Mouse (Mus musculus) neural tube, embryonic 15.5 days (tissue): ENCODE measurements at regions not wholly inside any gene's neighbourhood (a gene's known extent, or its start where the extent isn't known, plus 50 kb on each side); places are given as distances from the start of the nearest gene placed in this dataset.

Experiments
- ATAC-seq: fragments of 200-750 bp; cut with Nextera tagmentation; 2 replicates; pipeline ENCODE4 v1.8.0; 2017; ENCODE audit warnings: mild to moderate bottlenecking, moderate TSS enrichment, moderate library complexity; ENCODE audit not compliant: low FRiP score
- H3K27ac ChIP-seq: fragments of 300-500 bp; sonication (generic); replicated peaks from 2 replicates; pipeline ENCODE4 v1.5.1; 2015; ENCODE audit warnings: mild to moderate bottlenecking, inconsistent platforms
- H3K27me3 ChIP-seq: fragments of 300-500 bp; sonication (generic); replicated peaks from 2 replicates; pipeline ENCODE4 v1.6.1; 2015; ENCODE audit warnings: inconsistent platforms
- H3K36me3 ChIP-seq: fragments of 300-500 bp; sonication (generic); 2 replicates; pipeline ENCODE4 v1.6.1; 2015; ENCODE audit warnings: inconsistent platforms
- H3K4me1 ChIP-seq: fragments of 300-500 bp; sonication (generic); 2 replicates; pipeline ENCODE4 v1.6.1; 2015; ENCODE audit warnings: inconsistent platforms
- H3K4me2 ChIP-seq: fragments of 300-500 bp; sonication (generic); 2 replicates; pipeline ENCODE4 v1.6.1; 2015; ENCODE audit warnings: inconsistent platforms, mild to moderate bottlenecking, moderate library complexity
- H3K4me3 ChIP-seq: fragments of 300-500 bp; sonication (generic); replicated peaks from 2 replicates; pipeline ENCODE4 v1.5.1; 2015; ENCODE audit warnings: mild to moderate bottlenecking, inconsistent platforms
- H3K9ac ChIP-seq: fragments of 300-500 bp; sonication (generic); replicated peaks from 2 replicates; pipeline ENCODE4 v1.6.1; 2015; ENCODE audit warnings: mild to moderate bottlenecking, inconsistent platforms
- H3K9me3 ChIP-seq: fragments of 300-500 bp; sonication (generic); replicated peaks from 2 replicates; pipeline ENCODE4 v1.6.1; 2016; ENCODE audit warnings: inconsistent platforms
- WGBS: fragments of 180-500 bp; shearing (Covaris S2); methylation state at CpG from one replicate; pipeline ENCODE4 v1.1.7; 2015; ENCODE audit warnings: mixed read lengths; 5-methylcytosine and 5-hydroxymethylcytosine counted together

- Histone ChIP-seq H3K9ac (no peak overlapping the region), H3K4me2 (no peak overlapping the region), H3K4me1 (no peaks in the 10 kb centered on the region; the same call in 1 of the 2 replicates), H3K4me3 (no peak overlapping the region), H3K9me3 (no peaks in the 10 kb centered on the region), H3K27ac (no peak overlapping the region), H3K27me3 (no peaks in the 10 kb centered on the region), H3K36me3 (no peaks in the 10 kb centered on the region)
- WGBS, result 93% methylated on average over 1 of the region's 1 CpGs
- ATAC-seq, result no peak
These were observed 599.2 kb downstream of the Tns3 start for GRCm38 (mm10) chr11:8065086-8065485.

DNA sequence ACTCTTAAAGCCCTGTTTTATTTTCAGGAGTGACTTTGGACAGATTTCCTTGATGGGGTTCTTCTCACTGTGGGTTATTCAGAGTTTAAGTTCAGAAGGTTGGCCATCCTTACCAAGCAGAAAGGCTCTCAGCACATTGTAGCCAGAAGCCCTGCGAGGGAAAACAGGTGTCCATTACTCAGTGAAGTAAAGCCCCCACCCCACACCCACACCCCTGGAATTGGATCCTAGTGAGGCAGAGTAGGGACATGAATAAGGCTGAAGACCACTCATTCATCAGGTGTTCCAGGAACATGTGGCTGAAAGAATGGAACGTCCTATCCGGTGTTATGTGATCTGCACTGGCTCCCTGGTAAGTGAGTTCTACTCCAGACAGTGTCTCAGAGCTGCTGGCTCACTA, 602.3 kb downstream of the Tns3 start:
- Histone ChIP-seq H3K27ac (no peak overlapping the region), H3K4me2 (no peak overlapping the region), H3K27me3 (no peaks in the 10 kb centered on the region), H3K4me1 (no peaks in the 10 kb centered on the region), H3K36me3 (no peaks in the 10 kb centered on the region), H3K9ac (no peak overlapping the region), H3K9me3 (no peaks in the 10 kb centered on the region), H3K4me3 (no peak overlapping the region)
- WGBS, result 93% methylated on average over 3 of the region's 3 CpGs
- ATAC-seq, result no peak

DNA sequence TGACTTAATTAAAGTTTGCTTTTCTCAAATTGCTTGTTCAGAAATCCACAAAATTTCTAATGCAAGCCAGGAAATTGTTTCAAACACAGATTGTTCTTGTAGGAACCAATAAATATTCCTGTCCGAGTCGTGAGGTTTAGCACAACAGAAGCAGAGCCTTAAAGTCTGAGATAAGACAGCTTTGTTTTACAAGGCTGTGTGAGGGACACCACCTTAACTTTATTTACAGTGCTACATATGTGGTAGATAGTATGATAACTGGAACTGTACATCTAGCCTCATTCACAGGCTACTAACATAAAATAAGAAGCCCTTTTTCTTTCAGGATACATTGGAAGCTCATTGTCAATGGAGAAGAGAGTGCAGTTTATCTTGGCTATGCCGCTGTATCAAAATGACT, 602.8 kb downstream of the Tns3 start:
- Histone ChIP-seq H3K36me3 (no peaks in the 10 kb centered on the region), H3K4me2 (no peak overlapping the region), H3K27ac (no peak overlapping the region), H3K9ac (no peak overlapping the region), H3K9me3 (no peaks in the 10 kb centered on the region), H3K27me3 (no peaks in the 10 kb centered on the region), H3K4me1 (no peaks in the 10 kb centered on the region), H3K4me3 (no peak overlapping the region)
- no peak for ATAC-seq
- 79% methylated on average over 3 of the region's 3 CpGs for WGBS

- H3K27me3 ChIP-seq, result no peaks in the 10 kb centered on the region
- no peak for ATAC-seq
- no peak overlapping the region for H3K27ac ChIP-seq
- WGBS, result 36% methylated on average over 4 of the region's 4 CpGs
- no peaks in the 10 kb centered on the region for H3K4me1 ChIP-seq
- H3K9ac ChIP-seq, result no peak overlapping the region
- H3K9me3 ChIP-seq, result no peaks in the 10 kb centered on the region
- H3K36me3 ChIP-seq, result no peaks in the 10 kb centered on the region
- H3K4me2 ChIP-seq, result no peak overlapping the region
- H3K4me3 ChIP-seq, result no peak overlapping the region
These were observed 612.8 kb downstream of the Tns3 start for GRCm38 (mm10) chr11:8051499-8051898.

GRCm38 (mm10) chr11:8045086-8045485, 619.2 kb downstream of the Tns3 start:
- no peaks in the 10 kb centered on the region for H3K27me3 ChIP-seq
- H3K4me3 ChIP-seq, result no peak overlapping the region
- no peak overlapping the region for H3K4me2 ChIP-seq
- WGBS, result 88% methylated on average over 3 of the region's 3 CpGs
- no peak overlapping the region for H3K9ac ChIP-seq
- no peaks in the 10 kb centered on the region for H3K4me1 ChIP-seq
- H3K27ac ChIP-seq, result no peak overlapping the region
- H3K9me3 ChIP-seq, result no peaks in the 10 kb centered on the region
- no peak for ATAC-seq
- no peaks in the 10 kb centered on the region for H3K36me3 ChIP-seq

- 74% methylated on average over 2 of the region's 2 CpGs for WGBS
- H3K27ac ChIP-seq, result no peak overlapping the region
- H3K4me3 ChIP-seq, result no peak overlapping the region
- no peak for ATAC-seq
- no peaks in the 10 kb centered on the region for H3K4me1 ChIP-seq
- no peak overlapping the region for H3K9ac ChIP-seq
- H3K27me3 ChIP-seq, result no peaks in the 10 kb centered on the region
- H3K4me2 ChIP-seq, result no peak overlapping the region
- H3K36me3 ChIP-seq, result no peaks in the 10 kb centered on the region
- no peaks in the 10 kb centered on the region for H3K9me3 ChIP-seq
These were observed 634.2 kb downstream of the Tns3 start for GRCm38 (mm10) chr11:8030119-8030518.

DNA sequence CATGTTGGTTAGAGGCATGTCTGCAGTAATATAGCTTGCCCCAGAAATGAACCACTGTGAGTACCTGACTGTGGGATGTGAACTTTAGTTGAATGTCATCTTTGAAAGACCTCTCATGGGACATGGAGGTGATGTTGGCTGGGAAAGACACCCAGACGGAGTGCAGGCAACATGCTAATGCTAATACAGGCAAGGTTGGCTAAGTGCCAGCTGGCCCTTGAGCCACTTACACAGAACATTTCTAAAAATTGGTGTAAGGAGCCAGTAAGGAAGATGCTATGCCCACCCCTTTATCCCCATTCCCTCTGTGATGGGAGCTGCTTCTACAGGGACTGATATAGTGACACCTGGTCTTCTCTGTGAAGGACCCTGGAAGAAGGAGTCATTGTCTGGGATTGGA, 656.5 kb downstream of the Tns3 start:
- Histone ChIP-seq H3K9ac (no peak overlapping the region), H3K36me3 (no peaks in the 10 kb centered on the region), H3K4me1 (no peaks in the 10 kb centered on the region), H3K4me3 (no peak overlapping the region), H3K27ac (no peak overlapping the region), H3K4me2 (no peak overlapping the region), H3K27me3 (no peaks in the 10 kb centered on the region), H3K9me3 (no peaks in the 10 kb centered on the region)
- no peak for ATAC-seq
- WGBS, result 65% methylated on average over 1 of the region's 1 CpGs

DNA sequence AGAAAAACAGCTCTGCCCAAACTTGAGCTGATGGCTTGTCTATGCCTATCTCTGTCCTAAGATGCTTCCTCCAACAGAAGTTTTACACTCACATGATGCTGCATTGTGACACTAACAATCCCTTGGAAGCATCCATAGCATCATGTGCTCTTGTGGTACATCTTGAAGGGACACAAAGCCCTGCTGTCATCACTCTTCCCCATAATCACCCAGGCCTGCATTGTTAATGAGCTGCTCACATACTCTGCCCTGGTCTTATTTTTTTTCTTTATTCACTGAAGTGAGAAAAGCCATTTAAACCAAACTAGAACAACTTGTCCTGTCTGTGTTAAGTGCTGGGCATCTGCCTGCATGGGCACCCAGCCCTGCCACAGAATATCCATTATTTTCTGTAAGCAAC, 683.3 kb downstream of the Tns3 start:
- no peak overlapping the region for H3K27ac ChIP-seq
- H3K9ac ChIP-seq, result no peak overlapping the region
- H3K36me3 ChIP-seq, result no peaks in the 10 kb centered on the region
- no peaks in the 10 kb centered on the region for H3K9me3 ChIP-seq
- no peak overlapping the region for H3K4me2 ChIP-seq
- H3K4me1 ChIP-seq, result no peaks in the 10 kb centered on the region
- no peak overlapping the region for H3K4me3 ChIP-seq
- no peak for ATAC-seq
- no peaks in the 10 kb centered on the region for H3K27me3 ChIP-seq

DNA sequence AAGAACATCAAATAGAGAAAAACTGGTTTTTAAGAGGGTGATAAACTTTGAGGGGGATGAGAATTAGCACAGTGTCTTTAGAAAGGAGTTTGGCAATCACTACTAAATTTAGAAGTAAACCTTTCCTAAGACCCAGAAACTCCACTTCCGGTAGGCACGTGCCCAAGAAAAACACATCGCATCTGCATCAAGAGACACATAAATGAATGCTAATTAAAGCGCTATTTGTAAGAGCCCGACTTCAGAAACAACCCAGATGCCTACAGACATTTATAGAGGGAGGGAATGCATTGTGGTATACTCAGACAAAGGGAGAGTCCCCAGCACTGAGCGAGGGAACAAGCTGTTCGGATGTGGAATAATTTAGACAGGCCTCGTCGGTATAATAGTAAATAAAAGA, 688.5 kb downstream of the Tns3 start:
- WGBS, result 28% methylated on average over 9 of the region's 9 CpGs
- no peak for ATAC-seq
- Histone ChIP-seq H3K27ac (no peak overlapping the region), H3K4me2 (no peak overlapping the region), H3K27me3 (no peaks in the 10 kb centered on the region), H3K9me3 (no peaks in the 10 kb centered on the region), H3K4me1 (no peaks in the 10 kb centered on the region), H3K36me3 (no peaks in the 10 kb centered on the region), H3K9ac (no peak overlapping the region), H3K4me3 (no peak overlapping the region)

DNA sequence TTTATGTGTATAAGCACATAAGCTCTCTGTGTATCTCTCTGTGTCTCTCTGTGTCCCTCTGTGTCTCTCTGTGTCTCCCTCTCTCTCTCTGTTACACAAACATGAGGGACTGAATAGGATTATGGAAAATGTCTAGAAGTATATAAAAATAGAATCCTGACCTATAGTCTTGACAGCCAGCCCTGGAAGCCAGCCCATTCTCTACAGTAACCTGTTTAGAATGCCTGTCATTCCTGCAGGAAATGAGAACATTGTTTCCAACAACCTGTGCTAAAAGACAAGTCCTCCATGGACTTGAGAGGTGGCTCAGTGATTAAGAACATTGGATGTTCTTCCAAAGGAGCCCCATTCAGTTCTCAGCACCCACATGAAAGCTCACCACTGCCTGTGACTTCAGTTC, 714.4 kb downstream of the Tns3 start:
- Histone ChIP-seq H3K4me3 (no peak overlapping the region), H3K4me1 (no peaks in the 10 kb centered on the region), H3K4me2 (no peak overlapping the region), H3K27ac (no peak overlapping the region), H3K27me3 (no peaks in the 10 kb centered on the region), H3K36me3 (no peaks in the 10 kb centered on the region), H3K9ac (no peak overlapping the region), H3K9me3 (no peaks in the 10 kb centered on the region)
- no peak for ATAC-seq

DNA sequence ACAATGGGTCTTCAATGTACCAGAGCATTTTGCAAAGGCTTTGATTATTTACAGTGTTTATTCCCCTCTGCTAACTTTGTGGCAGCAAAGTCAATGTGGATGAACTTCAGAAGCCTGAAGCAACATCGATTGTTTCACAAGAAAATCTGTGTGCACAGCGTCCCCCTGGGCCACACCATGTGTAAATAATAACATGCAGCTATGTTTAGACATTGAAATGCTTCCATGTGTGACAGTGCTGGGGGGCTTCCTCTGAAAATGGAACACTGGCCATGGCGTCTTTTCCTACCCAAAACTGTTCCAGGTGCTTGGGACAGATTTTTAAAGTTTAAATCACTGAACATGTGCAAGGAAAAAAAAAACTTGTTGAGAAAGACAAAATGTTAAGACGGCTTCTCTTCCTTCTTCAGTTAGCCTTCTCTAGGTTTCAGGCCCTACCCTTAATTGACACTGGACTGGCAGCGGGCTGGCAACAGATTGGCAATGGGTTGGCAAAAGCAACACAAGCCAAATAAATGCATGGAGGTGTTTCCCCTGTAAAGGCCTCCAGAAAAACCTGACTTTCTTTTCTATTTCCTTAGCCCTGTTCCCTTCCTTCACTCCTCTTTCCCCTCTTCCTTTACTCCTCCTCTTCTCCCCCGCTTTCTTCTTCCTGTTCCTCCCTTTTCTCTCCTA, 715.0 kb downstream of the Tns3 start:
- H3K4me3 ChIP-seq, result no peak overlapping the region

DNA sequence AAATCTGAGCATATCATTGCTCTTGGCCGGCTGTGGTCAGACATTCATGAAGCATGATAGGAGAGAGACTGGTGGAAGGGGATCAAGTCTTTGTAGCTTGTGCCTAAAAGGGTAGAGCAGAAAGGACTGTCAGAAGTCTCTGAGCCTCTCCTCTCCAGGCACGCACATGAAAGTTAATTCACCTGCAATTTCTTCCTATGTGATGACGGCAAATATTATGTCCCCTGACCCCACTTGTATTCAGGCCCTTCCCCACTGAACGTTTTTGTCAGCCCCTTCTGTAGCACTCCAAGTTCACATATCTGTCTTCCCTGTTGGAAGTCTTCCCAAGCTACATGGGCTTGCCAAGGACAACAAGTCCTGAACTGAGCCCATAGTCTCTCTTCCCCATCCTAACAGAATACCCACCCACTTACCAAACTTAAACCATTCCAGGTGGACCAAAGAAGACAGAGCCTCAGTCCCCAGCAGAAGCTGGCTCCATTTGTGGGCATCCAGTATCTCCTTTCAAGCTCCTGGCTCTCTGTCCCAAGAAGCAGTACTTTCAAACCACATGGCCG, 719.3 kb downstream of the Tns3 start:
- H3K27ac ChIP-seq, result no peak overlapping the region
- WGBS, result 83% methylated on average over 5 of the region's 5 CpGs
- no peak overlapping the region for H3K9ac ChIP-seq
- no peak overlapping the region for H3K4me2 ChIP-seq
- no peaks in the 10 kb centered on the region for H3K4me1 ChIP-seq
- no peak for ATAC-seq
- no peak overlapping the region for H3K4me3 ChIP-seq
- no peaks in the 10 kb centered on the region for H3K9me3 ChIP-seq
- H3K27me3 ChIP-seq, result no peaks in the 10 kb centered on the region
- no peaks in the 10 kb centered on the region for H3K36me3 ChIP-seq

More for the DNA sequence above, 715.0 kb downstream of the Tns3 start:
- Histone ChIP-seq H3K4me1 (no peaks in the 10 kb centered on the region), H3K27me3 (no peaks in the 10 kb centered on the region), H3K9me3 (no peaks in the 10 kb centered on the region), H3K27ac (no peak overlapping the region), H3K9ac (no peak overlapping the region), H3K4me2 (no peak overlapping the region), H3K36me3 (no peaks in the 10 kb centered on the region)
- no peak for ATAC-seq
- WGBS, result 85% methylated on average over 6 of the region's 6 CpGs
